Mouse (Mus musculus) ovary, postnatal 10 days (tissue): ENCODE data around the gene Sema4c.

Source experiments
- DNase-seq: peaks from one replicate; pipeline ENCODE4 v3.0.0; 2022; ENCODE audit warnings: low spot score

Gene Sema4c

DNA sequence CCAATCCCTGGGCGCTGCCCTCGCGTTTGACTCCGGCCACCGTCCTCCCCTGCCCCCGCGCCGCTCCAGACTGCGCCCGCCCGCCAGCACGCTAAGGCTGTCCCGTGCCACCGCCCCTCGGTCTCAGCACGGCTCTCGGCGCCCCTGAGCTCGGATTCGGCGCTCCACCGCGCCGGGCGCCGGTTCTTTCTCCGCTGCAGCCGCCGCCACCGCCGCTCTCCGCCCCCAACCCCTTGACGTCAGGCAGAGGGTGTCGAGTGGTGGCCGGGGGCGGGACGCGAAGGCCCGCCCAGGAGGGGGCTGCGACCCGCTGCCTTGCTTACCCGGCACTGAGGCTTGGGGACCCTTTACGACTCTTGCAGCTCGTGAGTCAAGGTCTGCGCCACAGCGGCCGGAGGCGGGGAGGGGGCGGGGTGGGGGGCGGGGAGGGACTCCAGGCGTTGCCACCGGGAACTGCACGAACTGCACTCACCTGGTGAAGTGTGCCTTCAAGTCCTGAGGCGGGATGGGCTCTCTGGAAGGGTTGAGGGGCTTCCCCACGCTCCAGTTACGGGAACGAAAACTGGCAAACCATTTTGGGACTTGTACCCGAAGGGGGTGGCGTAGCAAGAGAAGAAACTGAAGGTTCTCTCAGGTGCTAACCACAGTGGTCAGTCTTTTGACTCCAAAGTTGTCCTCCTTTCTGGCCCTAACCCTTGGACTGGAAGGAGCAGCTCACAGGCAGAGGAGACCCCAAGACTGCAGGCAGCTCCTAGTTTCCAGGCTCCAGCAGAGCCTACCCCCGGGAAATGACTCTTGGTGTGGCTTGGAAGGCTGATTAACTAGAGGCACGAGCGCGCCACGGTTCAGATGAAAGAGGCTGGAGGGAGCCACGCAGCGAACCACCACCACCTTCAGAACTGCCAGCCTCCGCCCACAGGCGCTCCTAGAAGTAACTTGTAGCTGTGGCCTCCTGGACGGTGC, at the start of gene Sema4c:
TSS of gene Sema4c (minus strand) at position 319 of the 963 bp plus-strand sequence.
- peak; percentile 71 for DNase-seq

DNA sequence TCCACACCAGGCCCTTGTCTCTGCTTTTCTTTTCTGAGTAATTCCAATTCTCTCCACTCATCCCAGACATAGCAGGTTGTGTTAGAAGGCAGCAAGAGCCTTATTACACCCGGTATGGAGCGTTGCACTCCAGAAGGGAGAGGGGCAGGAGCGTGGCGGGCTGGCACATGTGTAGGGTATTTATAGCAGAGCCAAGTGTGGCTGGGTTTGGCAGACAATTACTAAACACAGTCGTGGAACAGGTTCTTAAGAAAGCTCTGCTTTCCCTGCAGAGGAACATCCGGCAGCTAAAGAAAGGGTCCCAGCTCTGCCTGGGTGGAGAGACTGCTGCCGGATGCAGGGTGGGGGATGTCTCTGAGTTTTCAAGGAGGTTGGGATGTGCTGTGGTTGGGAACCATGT, 48.8 kb upstream of the Sema4c start:
- DNase-seq, result no peak

DNA sequence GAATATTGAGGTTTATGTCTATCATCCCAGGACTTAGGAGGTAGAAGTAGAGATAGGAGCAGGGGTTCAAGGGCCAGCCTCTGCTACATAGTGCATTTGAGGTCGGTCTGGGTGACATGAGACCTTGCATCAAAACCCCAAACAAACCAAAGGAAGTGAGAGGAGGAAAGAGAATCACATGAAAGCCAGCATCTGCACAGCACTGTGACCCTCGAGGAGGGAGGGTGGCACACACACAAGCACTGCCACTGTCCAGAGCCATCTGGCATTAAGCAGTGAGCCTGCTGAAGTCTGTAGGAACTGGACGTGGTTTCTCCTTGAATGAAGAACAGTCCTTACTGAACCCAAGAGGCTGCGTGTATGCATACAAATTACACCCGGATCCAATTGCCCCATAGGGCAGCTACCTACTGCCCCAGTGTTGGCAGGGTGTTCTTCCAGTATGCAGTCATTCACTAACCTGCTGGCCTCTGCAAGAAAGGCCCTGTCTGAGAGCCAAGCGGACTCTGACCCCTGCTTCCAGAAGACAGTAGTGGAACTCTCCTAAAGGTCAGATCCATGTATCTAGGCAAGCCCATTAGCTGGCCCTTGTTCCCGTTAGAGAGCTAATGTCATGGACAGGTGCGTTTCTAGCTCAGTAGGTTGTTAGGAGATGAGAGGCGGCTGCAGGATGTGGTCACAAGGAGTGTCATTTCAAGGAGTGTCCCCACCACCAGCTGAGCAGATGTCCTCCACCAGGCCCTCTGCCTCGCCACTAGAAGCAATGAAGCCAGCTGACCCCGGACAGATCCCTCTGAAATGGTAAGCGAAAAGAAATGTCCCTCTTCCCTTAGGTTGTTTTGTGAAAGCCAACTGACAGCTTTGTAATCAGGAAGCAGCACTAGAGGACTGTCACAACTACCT, 46.4 kb upstream of the Sema4c start:
- no peak for DNase-seq

DNA sequence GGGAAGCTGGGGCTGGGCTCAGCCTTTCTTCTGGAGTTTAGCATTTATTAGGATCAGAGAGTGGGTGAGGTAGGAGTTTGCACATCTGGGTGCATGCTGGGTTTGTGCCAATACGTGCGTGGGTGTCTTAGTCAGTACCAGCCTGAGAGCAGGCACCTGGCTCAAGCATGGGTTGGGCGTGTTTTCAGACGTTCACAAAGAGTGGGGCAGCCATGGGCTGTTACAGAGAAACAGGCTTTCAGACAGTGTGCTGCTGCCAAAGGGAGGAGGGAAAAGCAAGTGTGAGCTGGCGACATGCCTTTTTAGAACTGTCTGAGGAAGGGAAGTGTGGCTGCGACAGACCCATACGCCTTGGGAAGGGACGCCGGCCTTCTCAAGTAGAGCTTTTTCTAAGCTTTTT, 45.2 kb upstream of the Sema4c start:
- peak; percentile 59 for DNase-seq

DNA sequence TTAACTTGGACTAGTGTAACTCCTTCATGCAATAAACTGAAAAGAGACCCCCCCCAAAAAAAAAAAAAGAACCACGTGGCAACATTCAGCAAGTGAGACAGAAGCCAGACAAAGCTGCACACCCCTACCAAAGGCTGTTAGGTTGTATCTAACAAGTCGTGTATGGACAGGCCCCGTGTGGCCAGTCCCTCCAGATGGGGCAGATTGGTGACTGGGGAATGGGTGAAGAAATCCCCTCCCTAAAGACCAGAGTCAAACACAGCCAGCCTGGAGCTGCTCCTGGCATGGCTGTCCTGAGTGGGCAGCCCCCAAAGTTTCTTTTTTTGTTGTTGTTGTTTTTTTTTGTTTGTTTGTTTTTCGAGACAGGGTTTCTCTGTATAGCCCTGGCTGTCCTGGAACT, 44.1 kb upstream of the Sema4c start:
- DNase-seq, result no peak

DNA sequence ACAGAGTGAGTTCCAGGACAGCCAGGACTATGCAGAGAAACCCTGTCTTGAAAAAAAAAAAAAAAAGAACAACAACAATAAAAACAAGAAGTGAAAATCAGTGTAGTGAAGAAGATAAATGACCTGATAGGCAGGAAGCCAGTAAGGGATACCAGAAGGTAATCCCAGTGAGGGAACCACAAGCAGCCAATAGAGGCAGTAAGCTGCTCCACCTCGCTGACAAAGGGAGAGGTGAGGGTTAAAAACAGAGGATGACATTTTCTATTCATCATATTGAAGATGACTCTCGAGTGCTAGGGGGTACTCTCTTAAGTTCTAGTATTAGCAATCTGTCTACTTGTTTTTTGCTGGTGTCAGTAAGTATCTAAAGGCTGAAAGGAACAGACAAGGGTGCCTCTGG, 40.3 kb upstream of the Sema4c start:
- no peak for DNase-seq

DNA sequence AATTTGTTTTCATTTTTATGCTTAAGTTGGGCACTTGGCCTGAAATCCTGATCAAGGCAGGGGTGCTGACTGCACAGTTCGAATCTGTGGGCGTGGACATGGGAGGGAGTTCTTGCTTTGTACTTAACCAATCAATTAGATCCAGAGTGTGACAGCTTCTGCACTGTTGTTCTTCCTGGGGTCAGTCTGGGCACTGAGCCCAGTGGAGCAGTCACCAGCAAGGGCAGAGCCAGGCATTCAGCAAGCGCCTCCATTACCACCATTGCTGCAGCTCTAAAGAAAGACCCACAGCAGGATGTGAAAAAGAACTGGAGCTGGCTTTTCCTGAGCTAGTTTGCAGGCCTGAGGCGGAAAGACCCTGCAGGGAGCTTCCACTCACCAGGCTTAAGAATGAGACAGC, 38.0 kb upstream of the Sema4c start:
- peak; percentile 42 for DNase-seq

DNA sequence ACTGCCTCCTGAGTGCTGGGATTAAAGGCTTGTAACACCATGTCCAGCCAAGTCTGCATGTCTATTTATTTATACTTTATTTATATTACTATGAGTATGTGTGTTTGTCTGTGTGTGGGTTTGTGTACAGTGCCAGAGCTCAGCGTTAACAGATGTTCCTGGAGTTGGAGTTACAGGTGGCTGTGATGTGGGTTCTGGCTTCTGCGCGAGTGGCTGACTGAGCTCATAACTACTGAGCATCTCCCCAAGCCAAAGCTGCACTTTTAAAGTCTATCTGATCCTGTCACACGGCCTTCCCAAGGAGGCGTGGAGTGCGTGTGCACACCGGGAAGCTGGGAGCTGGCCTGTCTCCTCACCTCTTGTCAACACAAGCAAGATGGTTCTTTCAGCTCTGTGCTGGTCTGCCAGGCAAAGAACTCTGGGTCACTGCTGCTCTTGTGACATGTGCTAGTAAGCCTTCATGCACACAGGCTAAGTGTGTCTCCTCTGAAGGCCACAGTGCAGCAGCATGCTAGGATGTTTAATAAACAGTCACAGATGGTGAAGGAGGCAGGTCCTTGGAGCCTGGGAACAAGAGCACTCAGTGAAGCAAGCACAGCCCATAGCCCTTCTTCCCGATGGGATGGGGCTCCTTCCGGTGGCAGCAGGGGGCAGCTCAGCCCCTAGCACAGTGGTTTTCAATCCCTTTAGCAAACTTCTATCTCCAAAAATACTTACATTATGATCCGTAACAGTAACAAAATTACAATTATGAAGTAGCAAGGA, 37.2 kb upstream of the Sema4c start:
- no peak for DNase-seq

DNA sequence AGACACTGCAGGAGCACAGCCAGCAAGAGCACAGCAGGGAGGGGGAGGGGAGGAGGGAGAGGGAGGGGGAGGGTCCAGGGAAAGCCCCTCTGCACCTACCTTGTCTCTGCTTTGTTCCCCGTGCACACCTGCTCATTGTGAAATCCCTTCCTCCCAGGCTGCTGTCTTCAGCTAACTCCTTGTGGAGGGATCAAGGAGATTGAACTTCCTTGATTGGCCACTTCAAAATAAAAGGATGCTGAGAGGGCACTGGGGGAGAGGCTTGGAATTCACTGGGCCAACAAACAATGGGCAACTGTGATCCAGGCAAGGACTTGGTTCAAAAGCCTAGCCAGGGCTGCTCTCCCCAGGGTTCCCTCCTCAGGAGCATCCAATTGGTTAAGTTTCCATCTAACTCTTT, 35.0 kb upstream of the Sema4c start:
- DNase-seq, result no peak

DNA sequence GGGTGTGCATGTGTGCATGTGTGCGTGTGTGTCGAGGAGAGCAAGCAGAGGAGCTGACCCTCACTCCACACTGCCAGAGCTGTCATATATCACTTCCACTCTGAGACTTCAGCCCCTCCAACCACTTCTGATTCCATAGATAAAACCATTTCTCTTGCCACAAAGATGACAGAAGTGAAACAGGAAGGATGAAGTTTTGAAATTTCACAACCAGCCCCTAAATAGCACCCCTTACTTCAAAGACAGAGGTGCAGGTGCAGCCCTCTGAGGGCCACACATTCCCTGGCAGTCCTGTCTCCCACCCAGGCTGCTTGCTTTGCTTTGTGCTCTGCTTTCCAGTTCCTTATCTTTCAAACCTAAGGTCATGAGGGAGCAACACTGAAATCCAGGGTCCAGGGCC, 33.3 kb upstream of the Sema4c start:
- DNase-seq, result no peak

DNA sequence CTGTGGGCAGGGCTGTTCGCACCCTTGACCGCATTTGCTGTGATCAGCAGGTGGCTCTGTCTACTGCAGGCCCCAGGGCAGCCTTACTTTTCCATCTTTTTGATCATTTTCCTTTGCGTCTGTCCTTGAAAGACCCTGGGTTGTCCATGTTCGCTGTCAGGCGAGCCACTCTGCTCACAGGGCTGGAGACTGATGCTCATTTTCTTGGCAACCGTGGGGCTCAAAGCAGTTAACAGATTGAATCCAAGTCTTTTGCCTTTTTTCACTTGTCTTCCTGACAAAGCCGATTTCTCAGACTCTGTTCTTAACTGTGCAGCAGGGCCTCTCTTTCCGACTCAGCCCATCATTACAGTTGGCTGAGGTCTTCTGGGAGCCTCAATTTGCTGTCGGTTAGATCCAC, 32.5 kb upstream of the Sema4c start:
- no peak for DNase-seq

DNA sequence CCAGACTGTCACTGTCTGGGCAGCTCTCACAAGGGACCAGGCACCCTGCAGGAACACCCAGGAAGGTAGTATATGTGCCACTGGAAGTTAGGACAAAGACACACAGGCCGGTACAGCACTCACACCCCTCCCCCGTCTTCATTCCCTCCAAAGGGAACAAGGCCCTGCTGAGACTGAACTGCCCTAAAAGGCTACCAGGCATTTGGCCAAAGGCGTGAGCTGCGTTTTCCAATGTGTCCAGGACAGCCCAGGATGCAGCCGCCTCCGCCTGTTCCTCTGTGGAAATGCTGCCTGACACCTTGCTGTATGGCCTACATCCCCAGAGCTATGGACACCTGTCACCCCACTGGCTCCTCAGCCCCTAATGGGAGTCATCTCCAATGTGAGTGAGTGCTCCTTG, 31.3 kb upstream of the Sema4c start:
- DNase-seq, result no peak

DNA sequence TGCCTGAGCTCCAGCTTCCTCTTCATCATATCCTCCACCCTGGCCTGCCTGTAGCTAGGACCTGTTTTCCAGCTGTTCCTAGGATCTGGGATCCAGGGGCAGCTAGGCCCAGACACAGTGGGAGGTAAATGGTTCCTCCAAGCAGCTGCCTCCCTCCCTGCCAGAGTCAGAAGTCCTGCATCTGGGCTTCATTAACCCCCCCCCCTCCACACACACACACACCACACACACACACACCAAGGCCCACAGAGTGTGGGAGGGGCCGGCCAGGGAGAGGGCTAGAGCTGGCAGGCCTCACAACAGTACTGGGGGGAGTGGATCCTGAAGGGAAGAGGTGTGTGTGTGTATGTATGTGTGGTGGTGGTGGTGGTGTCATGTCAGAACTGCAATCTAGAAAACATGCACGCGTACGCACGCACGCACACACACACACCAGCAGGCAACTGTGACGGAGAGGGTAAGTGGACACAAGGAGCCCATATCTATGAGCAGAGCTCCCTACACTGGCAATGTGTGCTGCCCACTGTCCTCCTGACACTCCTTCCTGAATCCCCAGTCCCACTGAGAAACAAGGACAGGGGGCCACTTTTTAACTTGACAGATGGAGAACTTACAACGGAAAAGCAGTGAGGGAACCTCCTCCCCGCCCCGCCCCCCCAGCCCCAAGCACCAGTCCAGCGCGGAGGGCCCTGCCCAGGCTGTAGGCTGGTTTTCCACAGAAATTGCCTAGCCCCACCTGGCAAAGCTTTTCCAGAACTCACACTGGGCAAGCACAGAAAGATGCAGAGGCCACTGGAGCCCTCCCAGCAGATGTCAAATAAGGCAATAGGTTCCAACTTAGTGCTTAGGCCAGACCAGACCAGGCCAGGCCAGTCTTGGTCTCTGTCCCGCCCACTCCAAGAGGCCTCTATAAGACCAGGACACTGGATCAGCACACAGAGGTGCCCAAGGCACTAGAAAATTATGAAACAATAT, 30.6 kb upstream of the Sema4c start:
- DNase-seq, result no peak

DNA sequence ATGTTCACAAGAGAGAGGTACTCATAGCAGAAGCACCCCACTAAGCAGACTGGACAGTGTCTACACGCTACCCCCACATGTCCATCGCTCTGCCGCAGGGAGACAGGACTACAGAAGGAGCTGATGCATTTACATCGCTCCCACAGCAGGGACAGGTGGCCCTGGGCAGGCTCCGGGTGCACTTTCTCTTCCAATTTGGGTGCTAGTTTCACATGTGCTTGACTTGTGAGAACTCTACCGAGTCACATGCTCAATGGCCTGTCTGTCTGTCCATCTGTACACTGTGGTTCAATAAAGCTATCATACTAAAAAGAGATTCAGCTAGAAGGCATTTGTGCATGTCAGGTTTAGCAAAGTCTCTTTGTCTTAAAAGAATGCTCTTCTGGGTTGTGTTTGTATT, 29.7 kb upstream of the Sema4c start:
- no peak for DNase-seq

DNA sequence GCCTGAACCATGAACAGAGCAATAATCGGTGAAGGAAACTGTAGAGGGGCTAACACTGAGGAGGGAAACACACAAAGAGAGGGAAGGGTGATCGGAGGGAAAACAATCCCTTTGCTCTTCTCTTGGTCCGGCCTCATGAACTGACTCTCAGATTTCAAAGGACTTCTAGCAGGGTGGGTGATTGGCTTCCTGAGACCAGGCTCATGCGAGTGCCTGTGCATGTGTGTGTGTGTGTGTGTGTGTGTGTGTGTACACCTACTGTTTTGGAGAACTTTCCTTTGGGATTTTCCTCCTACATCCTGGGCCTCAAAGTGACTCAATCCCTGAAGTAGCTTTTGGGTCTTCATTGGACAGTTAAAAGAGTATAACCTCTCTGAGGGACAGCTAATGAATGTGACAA, 28.1 kb upstream of the Sema4c start:
- DNase-seq, result no peak

DNA sequence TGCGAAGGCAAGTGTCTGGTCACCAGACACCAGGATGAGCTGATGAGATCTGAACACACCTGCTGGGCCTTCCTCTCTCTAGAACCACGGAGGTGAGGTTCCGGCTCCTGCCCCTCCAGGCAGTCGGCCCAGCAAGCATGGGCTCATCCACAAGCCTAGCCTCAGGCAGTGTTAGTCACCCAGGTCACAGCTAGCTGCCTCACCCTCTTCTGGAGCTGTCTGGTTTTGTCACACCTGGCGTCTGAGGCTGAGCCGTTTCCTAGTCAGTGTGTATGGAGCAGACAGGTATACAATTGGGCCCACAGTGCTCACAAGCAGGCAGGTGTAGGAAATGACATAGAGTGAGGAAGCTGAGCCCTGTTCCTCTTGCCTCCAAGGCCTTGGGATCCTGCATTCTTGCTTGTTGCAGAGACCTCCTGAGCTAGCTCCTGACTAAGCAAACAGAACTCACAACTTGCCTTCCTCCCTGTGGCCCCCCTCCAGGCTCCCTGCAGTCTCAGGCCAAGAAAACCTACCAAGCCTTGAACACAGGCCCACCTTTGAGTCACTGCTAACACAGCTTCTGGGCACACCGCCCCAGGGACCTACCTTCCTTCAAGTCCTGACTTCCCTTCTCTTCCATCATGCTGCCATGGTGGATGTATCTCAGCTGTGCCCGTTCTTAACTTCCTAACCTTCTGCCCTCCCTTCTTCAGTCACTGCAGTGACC, 25.4 kb upstream of the Sema4c start:
- DNase-seq, result no peak

DNA sequence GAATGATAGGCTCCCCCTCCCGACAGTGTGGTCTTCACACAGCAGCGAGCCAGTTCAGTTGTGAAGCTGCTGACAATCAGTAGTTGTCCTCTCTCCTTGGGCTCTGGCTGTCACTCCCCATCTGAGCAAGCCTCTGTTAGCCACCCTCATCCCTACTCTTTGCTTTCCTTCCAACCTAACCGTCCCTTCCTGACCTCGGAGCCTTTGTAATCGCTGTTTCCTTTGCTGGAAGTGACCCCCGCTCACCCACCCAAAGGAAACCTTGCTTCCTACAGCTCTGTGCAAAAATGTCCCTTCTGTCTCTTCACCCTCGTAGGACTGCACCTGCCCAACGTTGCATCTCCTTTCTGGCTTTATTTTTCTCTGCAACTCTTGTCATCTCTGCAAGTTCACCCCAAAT, 24.1 kb upstream of the Sema4c start:
- DNase-seq, result no peak

DNA sequence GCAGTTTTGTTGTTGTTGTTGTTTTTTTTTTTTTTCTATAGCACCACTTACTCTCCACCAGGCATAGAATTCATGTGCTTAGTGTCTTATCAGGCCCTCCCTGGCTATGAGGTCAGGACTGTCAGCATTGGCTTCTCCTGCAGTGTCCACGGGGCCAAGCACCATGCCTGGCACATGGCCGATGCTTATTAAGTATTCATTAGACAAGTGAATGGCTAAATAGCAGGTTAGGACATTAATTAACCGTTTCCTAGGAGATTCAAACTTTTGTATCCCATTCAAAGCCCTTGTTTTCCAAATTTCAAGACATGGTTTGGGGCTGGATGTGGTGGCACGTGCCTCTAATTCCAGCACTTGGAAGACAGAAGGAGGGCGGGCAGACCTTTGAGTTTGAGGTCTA, 23.1 kb upstream of the Sema4c start:
- DNase-seq, result no peak

DNA sequence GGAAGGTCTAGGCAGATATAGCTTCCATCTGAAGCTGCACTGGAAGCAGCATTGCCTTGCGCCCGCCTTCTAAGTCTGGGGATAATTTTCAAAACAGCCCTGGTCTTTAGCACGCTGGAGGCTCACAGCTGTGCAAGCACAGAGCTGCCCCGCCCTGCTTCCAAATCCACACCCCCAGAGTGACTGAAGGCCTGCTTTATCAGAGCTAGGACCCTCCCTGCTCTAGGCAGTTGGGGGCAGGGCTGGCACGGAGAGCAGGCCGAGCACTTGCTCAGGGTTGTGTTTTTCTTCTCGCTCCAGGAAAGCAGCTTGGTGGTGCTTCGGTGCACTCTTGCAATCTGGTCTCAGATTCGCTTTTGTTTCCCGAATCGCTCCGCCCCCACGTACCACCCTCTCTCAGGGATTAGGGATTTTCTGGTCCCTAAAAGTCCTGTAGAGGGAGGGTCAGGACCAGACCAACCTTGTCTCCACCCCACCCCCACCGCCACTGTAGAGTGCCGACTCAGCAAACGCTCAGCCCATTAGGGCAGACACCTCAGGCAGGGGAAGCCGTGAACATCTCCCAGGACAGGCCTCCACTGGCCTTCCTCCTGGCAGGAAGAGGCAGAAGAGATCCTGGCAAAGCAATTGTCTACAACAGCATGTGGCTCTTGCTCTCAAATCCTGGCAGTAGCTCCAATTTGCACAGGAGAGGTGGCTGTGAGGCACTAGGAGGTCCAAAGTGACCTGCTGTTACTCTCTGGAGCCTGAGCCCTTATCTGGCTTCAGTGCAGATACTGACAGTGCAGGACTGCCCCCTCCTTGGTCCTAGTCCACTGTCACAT, 22.4 kb upstream of the Sema4c start:
- DNase-seq, result peak; percentile 47
